Comparison of ENCODE assay signal across 9 mouse cellular contexts in genomic region chr8:19535195-19535829, GRCm38 (mm10). TPM values are rescaled to one million over a fixed set of nuclear protein-coding genes. Genes with fewer than 3 reads are reported as not detected.
A peak's percentile ranks its signal among the peaks of the same experiment; 100 is the strongest.
DNase-seq lines count a peak whose midpoint lies in the region; ATAC-seq and TF ChIP-seq lines count a peak whose summit lies in the region.
"Had no signal": no experiment of that assay in that cellular context is flagged by ENCODE, and none has a peak within 500 bp of the region (broad histone marks: within the 10 kb centered on the region; RNA-seq: fewer than 3 reads in every experiment).

No protein-coding gene starts in this region.

- H3K27ac ChIP-seq in heart, embryonic 11.5 days (ENCODE audit: low read depth, low read length): no peak overlapping the region
- H3K27ac ChIP-seq in cerebellum, adult 2 months (ENCODE audit: insufficient read depth, low read length): no peak overlapping the region
- no peak overlapping the region for H3K27ac ChIP-seq in heart, embryonic 16.5 days (ENCODE audit: low read length)

- no peak for TF ChIP-seq POLR2A in cerebellum, adult 2 months (IDR thresholded peaks at IDR 0.05; ENCODE audit: borderline replicate concordance, insufficient read depth, low read length)

- peak overlapping the region; percentile 73 for H3K4me2 ChIP-seq in heart, embryonic 11.5 days
- H3K4me2 ChIP-seq in heart, embryonic 16.5 days (ENCODE audit: low read depth, low read length): peak overlapping the region; percentile 72

- H3K9me3 ChIP-seq in heart, embryonic 11.5 days (replicated peaks; ENCODE audit: control insufficient read depth, low read length): no peaks in the 10 kb centered on the region
- peaks cover 3% of the 10 kb centered on the region; the same call in 1 of the 2 replicates for H3K9me3 ChIP-seq in heart, embryonic 16.5 days (replicated peaks; ENCODE audit: control insufficient read depth, low read length)

- peak overlapping the region; percentile 30 for H3K9ac ChIP-seq in heart, embryonic 11.5 days (ENCODE audit: low read depth, low read length)
- H3K9ac ChIP-seq in heart, embryonic 16.5 days (ENCODE audit: low read length): peak overlapping the region; percentile 57

- ATAC-seq in heart, embryonic 11.5 days (replicated peaks; ENCODE audit: insufficient number of reproducible peaks, low FRiP score, low TSS enrichment): peak; percentile 64
- peak; percentile 73 for ATAC-seq in heart, embryonic 16.5 days (replicated peaks; ENCODE audit: extremely low read depth, insufficient read depth, low FRiP score)

- H3K27me3 ChIP-seq in heart, embryonic 11.5 days (ENCODE audit: control insufficient read depth, insufficient read depth, low read length): peaks cover 24% of the 10 kb centered on the region
- H3K27me3 ChIP-seq in cerebellum, adult 2 months (ENCODE audit: control insufficient read depth, insufficient read depth, low read length): no peaks in the 10 kb centered on the region
- peaks cover 15% of the 10 kb centered on the region for H3K27me3 ChIP-seq in heart, embryonic 16.5 days (ENCODE audit: control insufficient read depth, insufficient read depth, low read length)

- peak overlapping the region; percentile 43 for H3K4me3 ChIP-seq in heart, embryonic 11.5 days (ENCODE audit: low read depth, low read length)
- no peak overlapping the region for H3K4me3 ChIP-seq in cerebellum, adult 2 months (replicated peaks; ENCODE audit: insufficient read depth, low read depth, low read length)
- H3K4me3 ChIP-seq in heart, embryonic 16.5 days (ENCODE audit: low read length): peak overlapping the region; percentile 49

- no peak for TF ChIP-seq CTCF in cerebellum, adult 2 months (IDR thresholded peaks at IDR 0.05; ENCODE audit: borderline replicate concordance, insufficient read depth, low read depth, low read length)

- DNase-seq in heart, adult 18-20 months: no peak
- peak; percentile 12 to 48 for DNase-seq in cerebellum, adult 2 months
- DNase-seq in mesoderm, embryonic 11.5 days (ENCODE audit: low read depth, low spot score): peak; percentile 8
- no peak for DNase-seq in Muller cell, postnatal 12 days (ENCODE audit: inconsistent ontology term)
- DNase-seq in thymus, postnatal 36 days: no peak
- DNase-seq in thymus, postnatal 10 days (ENCODE audit: low spot score in 2 of 2): no peak

- H3K36me3 ChIP-seq in heart, embryonic 11.5 days (ENCODE audit: control insufficient read depth, insufficient read depth, low read length): no peaks in the 10 kb centered on the region
- H3K36me3 ChIP-seq in heart, embryonic 16.5 days (ENCODE audit: control insufficient read depth, insufficient read depth): no peaks in the 10 kb centered on the region

- WGBS in heart, embryonic 11.5 days (ENCODE audit: insufficient replicate concordance): 6% methylated on average over 51 of the region's 75 CpGs
- WGBS in cerebellum, adult 2 months: 5% methylated on average over 75 of the region's 75 CpGs
- WGBS in heart, embryonic 16.5 days: 6% methylated on average over 68 of the region's 75 CpGs

- H3K4me1 ChIP-seq in heart, embryonic 11.5 days (ENCODE audit: control insufficient read depth, insufficient read depth, low read length): no peaks in the 10 kb centered on the region
- H3K4me1 ChIP-seq in cerebellum, adult 2 months (ENCODE audit: control insufficient read depth, insufficient read depth, low read length): no peaks in the 10 kb centered on the region
- H3K4me1 ChIP-seq in heart, embryonic 16.5 days (ENCODE audit: control insufficient read depth, insufficient read depth, low read length): no peaks in the 10 kb centered on the region

RNA-seq across cellular contexts. Expression of gene Defb7, which starts 40.4 kb away (rescaled TPM):
- not detected in 2 replicates for polyA plus RNA-seq in heart, embryonic 11.5 days (2014; fragmentation: Nextera tagmentation; extraction: Ambion mirVana)
- not detected for total RNA-seq in heart, adult 18-20 months (2021)
- polyA plus RNA-seq in cerebellum, adult 2 months (2012; rRNA removed): not detected in 2 replicates
- polyA plus RNA-seq in heart, embryonic 16.5 days (2015; fragmentation: Nextera tagmentation; extraction: Ambion mirVana): not detected in 2 replicates
- total RNA-seq: neutrophil, adult 5-6 weeks had no signal

Comparison
In these comparisons a context has a peak if more than half of its experiments do, and no peak if none do; other contexts are left out.
1. DNase-seq: peak in cerebellum, adult 2 months (2 of 2) and mesoderm, embryonic 11.5 days (single experiment); none in heart, adult 18-20 months (0 of 2), Muller cell, postnatal 12 days (single experiment), thymus, postnatal 36 days (0 of 2) and thymus, postnatal 10 days (0 of 2).